Mouse (Mus musculus) liver, embryonic 13.5 days (tissue): Measurements from ENCODE around the gene Olfr554. TPM values are rescaled to one million over a fixed set of nuclear protein-coding genes. Genes with fewer than 3 reads are reported as not detected.

ENCODE experiments used
- ATAC-seq: fragments of 200-750 bp; cut with Nextera tagmentation; 2 replicates; pipeline ENCODE4 v1.8.0; 2017; ENCODE audit warnings: low read depth, mild to moderate bottlenecking, moderate number of reproducible peaks, moderate library complexity
- DNase-seq: peaks from one replicate; pipeline ENCODE4 v3.0.0; 2022
- H3K27ac ChIP-seq: fragments of 300-500 bp; sonication (generic); 2 replicates; pipeline ENCODE4 v1.5.1; 2015; ENCODE audit warnings: moderate library complexity, mild to moderate bottlenecking, inconsistent platforms
- H3K27me3 ChIP-seq: fragments of 300-500 bp; sonication (generic); 2 replicates; pipeline ENCODE4 v1.6.1; 2015; ENCODE audit warnings: mild to moderate bottlenecking, inconsistent platforms
- H3K36me3 ChIP-seq: fragments of 300-500 bp; sonication (generic); 2 replicates; pipeline ENCODE4 v1.6.1; 2015; ENCODE audit warnings: mild to moderate bottlenecking, inconsistent platforms
- H3K4me1 ChIP-seq: fragments of 300-500 bp; sonication (generic); replicated peaks from 2 replicates; pipeline ENCODE4 v1.6.1; 2015; ENCODE audit warnings: inconsistent platforms
- H3K4me2 ChIP-seq: fragments of 300-500 bp; sonication (generic); 2 replicates; pipeline ENCODE4 v1.6.1; 2015; ENCODE audit warnings: inconsistent platforms, mild to moderate bottlenecking, moderate library complexity
- H3K4me3 ChIP-seq: fragments of 300-500 bp; sonication (generic); replicated peaks from 2 replicates; pipeline ENCODE4 v1.5.1; 2015; ENCODE audit warnings: mild to moderate bottlenecking, inconsistent platforms
- H3K9ac ChIP-seq: fragments of 300-500 bp; sonication (generic); 2 replicates; pipeline ENCODE4 v1.6.1; 2015; ENCODE audit warnings: mild to moderate bottlenecking, inconsistent platforms
- H3K9me3 ChIP-seq: fragments of 300-500 bp; sonication (generic); replicated peaks from 2 replicates; pipeline ENCODE4 v1.6.1; 2016; ENCODE audit warnings: inconsistent platforms
- WGBS: fragments of 180-500 bp; shearing (Covaris S2); methylation state at CpG from one replicate; pipeline ENCODE4 v1.1.7; 2015; ENCODE audit not compliant: insufficient replicate concordance; 5-methylcytosine and 5-hydroxymethylcytosine counted together
- polyA plus RNA-seq: library from polyadenylated mRNA; unstranded; fragments of >200 nt; fragmentation: Nextera tagmentation; extraction: Ambion mirVana; gene quantifications from 2 replicates; pipeline ENCODE4 v1.2.1, GENCODE M21; 2015

Gene Olfr554
- polyA plus RNA-seq, 1 experiment from 2014 or later: not detected

- H3K4me1 ChIP-seq: no peaks in the 10 kb centered on the region
- H3K27ac ChIP-seq: no peak overlapping the region
- no peak overlapping the region for H3K4me3 ChIP-seq
- no peak for ATAC-seq
- H3K36me3 ChIP-seq: no peaks in the 10 kb centered on the region
- WGBS: 73% methylated on average over 1 of the region's 1 CpGs
- no peaks in the 10 kb centered on the region for H3K27me3 ChIP-seq
- H3K9ac ChIP-seq: no peak overlapping the region
- no peaks in the 10 kb centered on the region for H3K9me3 ChIP-seq
- H3K4me2 ChIP-seq: no peak overlapping the region
- no peak for DNase-seq
These were observed 43.7 kb downstream of the Olfr554 start for GRCm38 (mm10) chr7:102681916-102682315.

- DNase-seq: peak; percentile 78
- peak within 1 kb of the TSS; percentile 72 for H3K4me2 ChIP-seq
- no peaks in the 10 kb centered on the region for H3K36me3 ChIP-seq
- ATAC-seq: peak; percentile 99
- H3K9ac ChIP-seq: peak within 1 kb of the TSS; percentile 61
- H3K27me3 ChIP-seq: no peaks in the 10 kb centered on the region
- WGBS: 2% methylated on average over 40 of the region's 40 CpGs
- peak within 1 kb of the TSS; percentile 59 for H3K4me3 ChIP-seq
- 0 out of 2 replicates have a peak, but pooled peaks cover 5% of the 10 kb centered on the region for H3K4me1 ChIP-seq
- no peak within 1 kb of the TSS for H3K27ac ChIP-seq
- no peaks in the 10 kb centered on the region for H3K9me3 ChIP-seq
These were observed 48.8 kb downstream of the Olfr554 start, which contains the start of gene Trim68 for GRCm38 (mm10) chr7:102686944-102687501. Gene Trim68 (minus strand): TSS chr7:102687327.

Other genes with a start within 250 kb of the Olfr554 start
- 223 and 242 TPM in 2 replicates for gene Rrm1, start 196.7 kb upstream of the Olfr554 start, polyA plus RNA-seq
- 0.38 and 0.40 TPM in 2 replicates for gene Olfr543, start 156.8 kb upstream of the Olfr554 start, polyA plus RNA-seq
- gene Olfr544, start 150.1 kb upstream of the Olfr554 start, polyA plus RNA-seq: 0.03 and 0.13 TPM in 2 replicates
- not detected in 2 replicates for gene Olfr545, start 138.9 kb upstream of the Olfr554 start, polyA plus RNA-seq
- not detected in 2 replicates for gene Olfr547, start 103.7 kb upstream of the Olfr554 start, polyA plus RNA-seq
- not detected in 2 replicates for gene Olfr548-ps1, start 97.5 kb upstream of the Olfr554 start, polyA plus RNA-seq
- gene Olfr549, start 88.6 kb upstream of the Olfr554 start, polyA plus RNA-seq: not detected in 2 replicates
- gene Trim21, start 72.9 kb upstream of the Olfr554 start, polyA plus RNA-seq: 0.24 and 0.51 TPM in 2 replicates
- not detected in 2 replicates for gene Olfr550, start 67.0 kb upstream of the Olfr554 start, polyA plus RNA-seq
- not detected in 2 replicates for gene Olfr551, start 46.5 kb upstream of the Olfr554 start, polyA plus RNA-seq
- not detected in 2 replicates for gene Olfr552, start 40.7 kb upstream of the Olfr554 start, polyA plus RNA-seq
- gene Olfr553, start 20.2 kb upstream of the Olfr554 start, polyA plus RNA-seq: not detected in 2 replicates
- not detected in 2 replicates for gene Olfr555, start 20.4 kb downstream of the Olfr554 start, polyA plus RNA-seq
- gene Olfr556, start 26.5 kb downstream of the Olfr554 start, polyA plus RNA-seq: not detected in 2 replicates
- gene Trim68, start 48.9 kb downstream of the Olfr554 start, polyA plus RNA-seq: 1.6 and 1.7 TPM in 2 replicates
- not detected in 2 replicates for gene Olfr557, start 57.5 kb downstream of the Olfr554 start, polyA plus RNA-seq
- gene Olfr558, start 63.8 kb downstream of the Olfr554 start, polyA plus RNA-seq: not detected in 2 replicates
- not detected in 2 replicates for gene Olfr33, start 80.6 kb downstream of the Olfr554 start, polyA plus RNA-seq
- gene Olfr559, start 89.1 kb downstream of the Olfr554 start, polyA plus RNA-seq: not detected in 2 replicates
- gene Olfr560, start 120.9 kb downstream of the Olfr554 start, polyA plus RNA-seq: not detected in 2 replicates
- gene Olfr78, start 121.0 kb downstream of the Olfr554 start, polyA plus RNA-seq: not detected in 2 replicates
- not detected in 2 replicates for gene Olfr561, start 132.8 kb downstream of the Olfr554 start, polyA plus RNA-seq
- gene Olfr564, start 165.0 kb downstream of the Olfr554 start, polyA plus RNA-seq: not detected in 2 replicates
- gene Olfr566, start 220.3 kb downstream of the Olfr554 start, polyA plus RNA-seq: not detected in 2 replicates
- not detected in 2 replicates for gene Olfr568, start 238.7 kb downstream of the Olfr554 start, polyA plus RNA-seq